In the genomic region with DNA sequence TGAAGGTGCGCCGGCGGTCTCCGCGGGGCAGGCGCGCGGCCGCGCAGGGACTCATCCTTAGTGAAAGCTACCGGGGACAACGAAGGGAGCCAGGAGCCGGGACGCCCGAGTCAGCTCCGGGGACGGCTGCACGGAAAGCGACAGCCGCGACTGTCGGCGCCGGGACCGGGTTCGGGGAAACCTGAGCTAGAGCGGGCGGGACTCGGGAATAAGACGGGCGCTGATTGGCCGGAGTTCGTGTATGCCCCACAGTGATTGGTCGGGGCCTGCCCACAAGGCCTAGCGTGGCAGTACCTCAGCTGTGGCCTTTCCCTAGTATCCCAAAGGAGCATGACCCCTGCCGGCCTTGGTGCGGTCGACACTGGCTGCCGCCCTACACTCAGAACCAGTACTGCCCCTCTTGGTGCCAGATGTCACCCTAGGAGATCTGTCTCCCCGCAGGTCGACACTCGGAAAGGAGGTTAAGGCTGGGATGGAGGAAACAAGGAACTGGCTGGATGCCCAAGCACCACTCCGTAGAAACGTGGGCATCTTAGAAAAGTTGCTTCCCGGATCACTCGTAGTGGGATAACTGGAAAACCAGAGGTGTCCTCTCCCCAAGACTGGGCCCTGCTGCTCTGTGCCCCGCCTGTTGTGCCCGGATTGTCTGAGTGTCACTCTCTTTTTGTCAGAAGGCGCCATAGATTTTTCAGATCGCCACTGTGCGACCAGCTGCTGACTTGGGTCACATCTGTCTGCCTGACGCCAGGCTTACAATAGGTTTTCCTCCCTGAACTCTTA, we compare ENCODE assay signal across 8 mouse cellular contexts. TPM values are rescaled to one million over a fixed set of nuclear protein-coding genes. Genes with fewer than 3 reads are reported as not detected.
DNase-seq lines count a peak whose midpoint lies in the region; ATAC-seq lines count a peak whose summit lies in the region.

A gene (minus strand): TSS at position 193 of the 780 bp plus-strand sequence.

- H3K9me3 ChIP-seq in intestine, embryonic 14.5 days (ENCODE audit: control insufficient read depth, low read length): no peaks in the 10 kb centered on the region

- under 1% methylated on average over 52 of the region's 52 CpGs for WGBS in intestine, embryonic 14.5 days

- H3K9ac ChIP-seq in intestine, embryonic 14.5 days (ENCODE audit: low read length): peak within 1 kb of the TSS; percentile 98

- H3K4me1 ChIP-seq in intestine, embryonic 14.5 days (replicated peaks; ENCODE audit: control insufficient read depth, insufficient read depth, low read length): peaks cover 11% of the 10 kb centered on the region; the same call in 1 of the 2 replicates

- H3K27ac ChIP-seq in intestine, embryonic 14.5 days (ENCODE audit: low read depth): peak within 1 kb of the TSS; percentile 98

- intact Hi-C loops in gastrocnemius, postnatal 14 days (cut with DNase I; ENCODE audit: low total_unique reads): no loop called here
- intact Hi-C loops in left cerebral cortex, postnatal 14 days (cut with DNase I): no loop called here

- DNase-seq in adrenal gland, adult (ENCODE audit: inconsistent age in 2 of 2, low spot score in 1 of 2): peak; percentile 98 to 100
- peak; percentile 98 for DNase-seq in embryo, embryonic 10.5 days (ENCODE audit: low spot score)
- DNase-seq in gastrocnemius, postnatal 14 days: peak; percentile 96
- peak; percentile 99 for DNase-seq in intestine, embryonic 14.5 days (ENCODE audit: low spot score)
- peak; percentile 98 to 99 for DNase-seq in left cerebral cortex, postnatal 14 days (ENCODE audit: low spot score in 2 of 2)
- DNase-seq in mesoderm, embryonic 11.5 days (ENCODE audit: low read depth, low spot score): peak; percentile 97
- DNase-seq in right cerebral cortex, postnatal 36 days (ENCODE audit: low spot score in 2 of 2): peak; percentile 96 to 98
- peak; percentile 96 for DNase-seq in yolk sac, embryonic 10.5 days (ENCODE audit: low spot score)

- H3K4me3 ChIP-seq in intestine, embryonic 14.5 days (ENCODE audit: low read depth, low read length): peak within 1 kb of the TSS; percentile 80

- H3K27me3 ChIP-seq in intestine, embryonic 14.5 days (replicated peaks; ENCODE audit: control insufficient read depth, insufficient read depth, low read length): no peaks in the 10 kb centered on the region

- H3K36me3 ChIP-seq in intestine, embryonic 14.5 days (ENCODE audit: control insufficient read depth, insufficient read depth, low read length): no peaks in the 10 kb centered on the region

- H3K4me2 ChIP-seq in intestine, embryonic 14.5 days (ENCODE audit: low read length): peak within 1 kb of the TSS; percentile 61

- peak; percentile 99 for ATAC-seq in intestine, embryonic 14.5 days (replicated peaks; ENCODE audit: low FRiP score, low TSS enrichment, low read depth)

RNA-seq across cellular contexts. Expression of the gene that starts here (rescaled TPM):
- total RNA-seq in gastrocnemius, postnatal 14 days (2021): 10 to 100 TPM; 41.7 to 43.0 TPM
- polyA plus RNA-seq in intestine, embryonic 14.5 days (2014; fragmentation: Nextera tagmentation; extraction: Ambion mirVana): 46.8 and 49.4 TPM in 2 replicates
- 10 to 100 TPM; 22.3 TPM for total RNA-seq in left cerebral cortex, postnatal 14 days (2021)

Comparison
In these comparisons a context has a peak if more than half of its experiments do, and no peak if none do; other contexts are left out.
1. Peak in every context shown above with its lines: DNase-seq, ATAC-seq, H3K4me3 ChIP-seq and H3K27ac ChIP-seq.